ENCODE assay signal across 10 mouse cellular contexts in the genomic region with DNA sequence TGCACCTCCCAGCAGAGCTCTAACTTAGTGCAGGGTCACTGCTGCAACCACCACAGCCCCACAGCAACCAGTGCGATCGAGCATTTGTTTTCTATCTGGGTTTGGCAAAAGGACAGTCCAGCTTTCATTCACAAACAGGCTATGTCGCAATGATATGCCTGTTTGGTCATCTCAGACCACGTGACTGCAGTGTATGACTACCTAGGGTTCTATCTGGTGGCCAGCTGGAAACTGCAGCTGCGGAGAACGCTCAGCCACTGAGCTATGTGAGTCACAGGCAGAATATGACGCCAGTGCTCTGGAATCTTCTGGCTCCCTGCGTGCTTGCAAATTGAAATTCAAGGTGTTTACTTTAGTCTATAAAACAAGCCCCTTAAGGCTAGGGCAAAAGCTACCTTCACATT.
DNase-seq lines count a peak whose midpoint lies in the region; ATAC-seq and TF ChIP-seq lines count a peak whose summit lies in the region.
"Had no signal": no experiment of that assay in that cellular context is flagged by ENCODE, and none has a peak within 500 bp of the region (broad histone marks: within the 10 kb centered on the region; RNA-seq: fewer than 3 reads in every experiment).

No protein-coding gene starts in this region.

- H3K36me3 ChIP-seq in kidney, adult 2 months (ENCODE audit: control insufficient read depth, insufficient read depth, low read length) = no peaks in the 10 kb centered on the region
- H3K36me3 ChIP-seq in kidney, embryonic 15.5 days = no peaks in the 10 kb centered on the region
- H3K36me3 ChIP-seq: neural tube, embryonic 12.5 days had no signal

- TF ChIP-seq POLR2A in kidney, adult 2 months (IDR thresholded peaks at IDR 0.05; ENCODE audit: low read depth, low read length) = no peak
- no peak for TF ChIP-seq POLR2A in cerebellum, adult 2 months (IDR thresholded peaks at IDR 0.05; ENCODE audit: borderline replicate concordance, insufficient read depth, low read length)

- H3K4me3 ChIP-seq in kidney, adult 2 months (ENCODE audit: insufficient read depth, low read depth, low read length) = no peak overlapping the region
- H3K4me3 ChIP-seq in kidney, embryonic 15.5 days (replicated peaks) = no peak overlapping the region
- no peak overlapping the region for H3K4me3 ChIP-seq in cerebellum, adult 2 months (replicated peaks; ENCODE audit: insufficient read depth, low read depth, low read length)
- H3K4me3 ChIP-seq: erythroblast, embryonic 14.5 days; neural tube, embryonic 12.5 days had no signal

- 64% methylated on average over 8 of the region's 8 CpGs for WGBS in kidney, adult 2 months
- 72% methylated on average over 8 of the region's 8 CpGs for WGBS in kidney, embryonic 15.5 days
- WGBS in cerebellum, adult 2 months = 79% methylated on average over 8 of the region's 8 CpGs

- H3K4me2 ChIP-seq in kidney, embryonic 15.5 days = no peak overlapping the region
- H3K4me2 ChIP-seq: neural tube, embryonic 12.5 days had no signal

- ATAC-seq in kidney, embryonic 15.5 days (replicated peaks; ENCODE audit: low FRiP score) = no peak
- no peak for ATAC-seq in megakaryocyte progenitor cell, adult 5-6 weeks (replicated peaks; ENCODE audit: poor library complexity)

- no peaks in the 10 kb centered on the region for H3K4me1 ChIP-seq in kidney, adult 2 months (ENCODE audit: control insufficient read depth, insufficient read depth, low read length)
- H3K4me1 ChIP-seq in kidney, embryonic 15.5 days = peaks cover 9% of the 10 kb centered on the region
- no peaks in the 10 kb centered on the region for H3K4me1 ChIP-seq in cerebellum, adult 2 months (ENCODE audit: control insufficient read depth, insufficient read depth, low read length)
- H3K4me1 ChIP-seq: neural tube, embryonic 12.5 days had no signal

- H3K27ac ChIP-seq in kidney, adult 2 months (ENCODE audit: insufficient read depth, low read depth, low read length) = no peak overlapping the region
- H3K27ac ChIP-seq in kidney, embryonic 15.5 days = no peak overlapping the region
- H3K27ac ChIP-seq in cerebellum, adult 2 months (ENCODE audit: insufficient read depth, low read length) = no peak overlapping the region
- H3K27ac ChIP-seq: neural tube, embryonic 12.5 days had no signal

- no peaks in the 10 kb centered on the region for H3K9me3 ChIP-seq in kidney, embryonic 15.5 days (replicated peaks)
- H3K9me3 ChIP-seq: neural tube, embryonic 12.5 days had no signal

- peak; percentile 44 for DNase-seq in kidney, adult 2 months
- DNase-seq in gastrocnemius, postnatal 10 days = peak; percentile 50
- DNase-seq in kidney, postnatal 36 days = peak; percentile 18 to 30
- peak; percentile 58 to 79 for DNase-seq in lung, postnatal 4 days
- DNase-seq in cerebellum, adult 2 months = no peak
- DNase-seq in cerebellum, adult 11 months = no peak

- TF ChIP-seq CTCF in kidney, adult 2 months (conservative IDR thresholded peaks at IDR 0.05; ENCODE audit: insufficient read depth, insufficient read length, low read depth, low read length) = no peak
- TF ChIP-seq CTCF in cerebellum, adult 2 months (IDR thresholded peaks at IDR 0.05; ENCODE audit: borderline replicate concordance, insufficient read depth, low read depth, low read length) = no peak

- no peak overlapping the region for H3K9ac ChIP-seq in kidney, embryonic 15.5 days
- H3K9ac ChIP-seq: neural tube, embryonic 12.5 days had no signal

- H3K27me3 ChIP-seq in kidney, adult 2 months (replicated peaks; ENCODE audit: control insufficient read depth, insufficient read depth, low read length) = no peaks in the 10 kb centered on the region
- no peaks in the 10 kb centered on the region for H3K27me3 ChIP-seq in kidney, embryonic 15.5 days
- H3K27me3 ChIP-seq in cerebellum, adult 2 months (ENCODE audit: control insufficient read depth, insufficient read depth, low read length) = no peaks in the 10 kb centered on the region
- H3K27me3 ChIP-seq: neural tube, embryonic 12.5 days had no signal

Comparison
In these comparisons a context has a peak if more than half of its experiments do, and no peak if none do; other contexts are left out.
1. DNase-seq: peak in kidney, adult 2 months (single experiment), gastrocnemius, postnatal 10 days (single experiment), kidney, postnatal 36 days (2 of 2) and lung, postnatal 4 days (2 of 2); none in cerebellum, adult 2 months (0 of 2) and cerebellum, adult 11 months (single experiment).